Mouse (Mus musculus) heart, embryonic 12.5 days (tissue): ENCODE results near the gene Cntnap5c. TPM values are rescaled to one million over a fixed set of nuclear protein-coding genes. Genes with fewer than 3 reads are reported as not detected.
"Not testable (repeated sequence)": the region's sequence is repeated elsewhere in the genome, so short reads cannot be mapped to it uniquely, and the experiment has no call there.

ENCODE experiments used
- ATAC-seq: fragments of 200-750 bp; cut with Nextera tagmentation; 2 replicates; pipeline ENCODE4 v1.8.0; 2017; ENCODE audit warnings: moderate TSS enrichment, moderate library complexity; ENCODE audit not compliant: insufficient number of reproducible peaks, low FRiP score
- H3K27ac ChIP-seq: fragments of 300-500 bp; sonication (generic); 2 replicates; pipeline ENCODE4 v1.5.1; 2016; ENCODE audit warnings: mild to moderate bottlenecking, moderate library complexity; ENCODE audit not compliant: poor library complexity, severe bottlenecking
- H3K27me3 ChIP-seq: fragments of 300-500 bp; sonication (generic); replicated peaks from 2 replicates; pipeline ENCODE4 v1.6.1; 2016; ENCODE audit warnings: mild to moderate bottlenecking, moderate library complexity
- H3K36me3 ChIP-seq: fragments of 300-500 bp; sonication (generic); 2 replicates; pipeline ENCODE4 v1.6.1; 2016; ENCODE audit warnings: mild to moderate bottlenecking, moderate library complexity
- H3K4me1 ChIP-seq: fragments of 300-500 bp; sonication (generic); replicated peaks from 2 replicates; pipeline ENCODE4 v1.6.1; 2016; ENCODE audit warnings: mild to moderate bottlenecking
- H3K4me2 ChIP-seq: fragments of 300-500 bp; sonication (generic); 2 replicates; pipeline ENCODE4 v1.6.1; 2016; ENCODE audit warnings: mild to moderate bottlenecking, moderate library complexity
- H3K4me3 ChIP-seq: fragments of 300-500 bp; sonication (generic); 2 replicates; pipeline ENCODE4 v1.5.1; 2016; ENCODE audit warnings: mild to moderate bottlenecking
- H3K9ac ChIP-seq: fragments of 300-500 bp; sonication (generic); 2 replicates; pipeline ENCODE4 v1.6.1; 2016; ENCODE audit warnings: mild to moderate bottlenecking, moderate library complexity
- H3K9me3 ChIP-seq: fragments of 300-500 bp; sonication (generic); replicated peaks from 2 replicates; pipeline ENCODE4 v1.6.1; 2016; ENCODE audit warnings: mild to moderate bottlenecking, moderate library complexity
- WGBS: fragments of 180-500 bp; shearing (Covaris S2); methylation state at CpG from one replicate; pipeline ENCODE4 v1.1.7; 2016; 5-methylcytosine and 5-hydroxymethylcytosine counted together
- polyA plus RNA-seq: library from polyadenylated mRNA; unstranded; fragments of >200 nt; fragmentation: Nextera tagmentation; extraction: Ambion mirVana; gene quantifications from 2 replicates; pipeline ENCODE4 v1.2.1, GENCODE M21; 2016

Cntnap5c gene
- polyA plus RNA-seq, 1 experiment from 2014 or later: not detected

GRCm38 (mm10) chr17:57837090-57837971 is 68.0 kb downstream of the Cntnap5c start:
- no peak for ATAC-seq
- Histone ChIP-seq H3K36me3 (no peaks in the 10 kb centered on the region), H3K4me3 (no peak overlapping the region), H3K27me3 (no peaks in the 10 kb centered on the region), H3K4me1 (no peaks in the 10 kb centered on the region), H3K27ac (no peak overlapping the region), H3K4me2 (no peak overlapping the region), H3K9ac (no peak overlapping the region), H3K9me3 (no peaks in the 10 kb centered on the region)

DNA sequence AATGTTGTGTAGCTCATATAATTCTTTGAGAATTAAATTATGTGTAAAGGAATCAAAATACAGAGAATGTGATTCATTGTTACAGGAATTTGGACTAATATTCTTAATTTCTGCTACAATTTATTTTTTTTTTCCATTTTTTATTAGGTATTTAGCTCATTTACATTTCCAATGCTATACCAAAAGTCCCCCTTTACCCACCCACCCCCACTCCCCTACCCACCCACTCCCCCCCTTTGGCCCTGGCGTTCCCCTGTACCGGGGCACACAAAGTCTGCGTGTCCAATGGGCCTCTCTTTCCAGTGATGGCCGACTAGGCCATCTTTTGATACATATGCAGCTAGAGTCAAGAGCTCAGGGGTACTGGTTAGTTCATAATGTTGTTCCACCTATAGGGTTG is 86.4 kb downstream of the Cntnap5c start:
- H3K9ac ChIP-seq, H3K9me3 ChIP-seq, H3K4me1 ChIP-seq, H3K27me3 ChIP-seq, H3K4me3 ChIP-seq, H3K4me2 ChIP-seq, ATAC-seq, H3K36me3 ChIP-seq, H3K27ac ChIP-seq: not testable (repeated sequence)
- no CpG with 5 or more reads among the region's 4 CpGs for WGBS

DNA sequence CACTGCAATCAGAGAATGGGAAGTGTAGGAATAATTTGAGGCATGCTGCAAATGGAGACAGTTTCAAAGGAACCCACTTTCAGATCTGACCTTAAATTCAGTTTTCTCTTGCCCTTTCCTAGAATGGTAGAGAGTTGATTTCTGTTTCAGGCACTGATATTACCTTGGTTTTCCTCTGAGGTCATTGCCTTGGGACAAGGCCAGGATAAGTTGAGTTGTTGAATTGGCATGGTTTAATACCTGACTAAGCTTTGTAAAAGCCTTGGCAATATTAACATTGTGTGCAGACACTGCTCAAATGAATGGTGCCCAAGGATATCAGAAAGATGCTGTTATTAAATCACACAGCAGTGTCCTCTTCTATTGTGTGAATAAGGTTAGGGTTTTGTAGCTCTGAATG is 96.6 kb downstream of the Cntnap5c start:
- no peaks in the 10 kb centered on the region for H3K27me3 ChIP-seq
- no peak overlapping the region for H3K9ac ChIP-seq
- no peaks in the 10 kb centered on the region for H3K4me1 ChIP-seq
- H3K36me3 ChIP-seq: no peaks in the 10 kb centered on the region
- no peaks in the 10 kb centered on the region for H3K9me3 ChIP-seq
- H3K27ac ChIP-seq: no peak overlapping the region
- ATAC-seq: no peak
- no peak overlapping the region for H3K4me2 ChIP-seq
- no peak overlapping the region for H3K4me3 ChIP-seq

DNA sequence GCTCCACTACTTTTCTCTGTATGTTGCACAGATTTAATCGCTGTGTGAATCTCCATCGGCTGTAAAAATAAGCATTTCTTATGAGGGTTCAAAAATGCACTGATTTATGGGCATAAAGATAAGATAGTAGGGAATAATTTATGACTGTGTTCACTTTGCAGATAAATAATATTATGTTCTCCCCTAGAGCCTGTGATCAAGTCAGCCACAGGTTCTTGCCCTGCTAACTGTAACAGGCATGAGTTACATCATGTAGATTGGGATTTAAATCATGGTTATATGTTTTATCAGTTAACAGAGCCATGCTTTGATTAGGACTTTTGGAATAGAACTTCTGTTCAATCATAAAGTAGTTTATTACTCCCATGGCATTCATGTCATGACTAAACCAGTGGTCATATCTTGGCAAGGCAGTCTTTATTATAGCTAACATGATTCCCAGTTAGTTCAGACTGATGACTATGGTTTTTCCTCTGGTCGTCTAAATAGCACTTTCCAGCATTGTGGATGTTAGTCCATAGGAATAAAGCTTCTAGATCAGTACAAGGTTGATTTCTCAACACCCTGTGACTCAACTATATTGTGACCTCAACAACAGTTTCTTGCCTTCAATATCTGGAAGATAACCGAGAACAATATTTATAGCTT is 118.5 kb downstream of the Cntnap5c start:
- H3K4me2 ChIP-seq: no peak overlapping the region
- 66% methylated on average over 4 of the region's 4 CpGs for WGBS
- no peaks in the 10 kb centered on the region for H3K9me3 ChIP-seq
- no peaks in the 10 kb centered on the region for H3K4me1 ChIP-seq
- H3K9ac ChIP-seq: no peak overlapping the region
- H3K27me3 ChIP-seq: no peaks in the 10 kb centered on the region
- H3K36me3 ChIP-seq: no peaks in the 10 kb centered on the region
- no peak for ATAC-seq
- no peak overlapping the region for H3K27ac ChIP-seq
- no peak overlapping the region for H3K4me3 ChIP-seq

DNA sequence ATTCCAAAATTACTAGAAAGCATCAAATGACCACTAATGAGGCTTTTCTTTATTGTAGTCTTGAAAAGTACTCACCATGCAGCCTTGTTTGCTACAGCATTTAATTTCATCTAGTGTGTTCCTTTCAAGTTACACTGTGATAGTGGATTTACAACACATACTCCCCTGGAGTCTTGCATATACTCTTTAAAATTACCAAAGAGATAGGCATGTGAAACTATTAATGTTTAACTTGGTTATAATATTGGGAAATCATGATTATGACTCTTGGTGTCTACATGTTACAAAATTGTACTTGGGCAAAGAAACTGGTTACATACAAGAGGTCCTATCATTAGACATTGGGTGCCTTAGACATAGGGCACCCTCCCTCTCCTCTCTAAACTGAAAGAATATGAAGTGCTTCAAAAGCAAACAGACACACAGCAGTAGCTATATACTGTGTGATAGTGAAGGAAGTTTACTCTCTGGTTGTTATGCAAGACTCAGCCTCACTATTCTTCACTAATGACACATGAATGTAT is 142.5 kb downstream of the Cntnap5c start:
- no peaks in the 10 kb centered on the region for H3K27me3 ChIP-seq
- H3K36me3 ChIP-seq: no peaks in the 10 kb centered on the region
- no peaks in the 10 kb centered on the region for H3K9me3 ChIP-seq
- H3K27ac ChIP-seq: no peak overlapping the region
- ATAC-seq: no peak
- H3K4me3 ChIP-seq: no peak overlapping the region
- no peaks in the 10 kb centered on the region for H3K4me1 ChIP-seq
- H3K4me2 ChIP-seq: no peak overlapping the region
- no peak overlapping the region for H3K9ac ChIP-seq

GRCm38 (mm10) chr17:57984230-57984629 is 214.9 kb downstream of the Cntnap5c start:
- Histone ChIP-seq H3K27me3 (no peaks in the 10 kb centered on the region), H3K4me2 (no peak overlapping the region), H3K4me3 (no peak overlapping the region), H3K4me1 (no peaks in the 10 kb centered on the region), H3K9me3 (peaks cover 8% of the 10 kb centered on the region; the same call in 1 of the 2 replicates), H3K9ac (no peak overlapping the region), H3K36me3 (no peaks in the 10 kb centered on the region), H3K27ac (no peak overlapping the region)
- 68% methylated on average over 3 of the region's 3 CpGs for WGBS
- ATAC-seq: no peak

GRCm38 (mm10) chr17:57988420-57988819 is 219.1 kb downstream of the Cntnap5c start:
- H3K27ac ChIP-seq: no peak overlapping the region

DNA sequence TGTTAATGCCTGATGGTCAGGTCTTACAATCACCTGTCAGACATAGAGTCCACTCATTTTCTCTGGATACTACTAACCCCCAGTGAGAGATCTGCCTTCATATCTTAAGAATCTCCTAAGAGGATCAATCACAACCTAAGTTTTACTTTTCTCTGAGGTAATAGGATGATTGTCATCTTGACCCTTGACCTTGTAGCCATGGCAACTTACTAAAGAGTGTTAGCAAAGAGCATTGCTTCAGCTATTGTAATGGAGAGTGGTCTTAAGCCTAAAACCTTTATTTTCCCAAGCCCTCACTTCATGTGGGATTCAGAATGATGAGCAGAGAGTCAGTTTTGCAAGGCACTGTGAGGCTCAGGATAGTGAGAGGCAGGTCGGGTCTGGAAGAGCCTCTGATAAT is 227.1 kb downstream of the Cntnap5c start:
- no peaks in the 10 kb centered on the region for H3K4me1 ChIP-seq
- no peaks in the 10 kb centered on the region for H3K9me3 ChIP-seq
- no peak overlapping the region for H3K27ac ChIP-seq
- no peak overlapping the region for H3K9ac ChIP-seq
- H3K36me3 ChIP-seq: no peaks in the 10 kb centered on the region
- no peak overlapping the region for H3K4me2 ChIP-seq
- no peak for ATAC-seq
- 64% methylated on average over 1 of the region's 1 CpGs for WGBS
- no peak overlapping the region for H3K4me3 ChIP-seq
- no peaks in the 10 kb centered on the region for H3K27me3 ChIP-seq

More at GRCm38 (mm10) chr17:57988420-57988819, 219.1 kb downstream of the Cntnap5c start:
- WGBS: 34% methylated on average over 2 of the region's 2 CpGs
- no peaks in the 10 kb centered on the region for H3K36me3 ChIP-seq
- H3K9me3 ChIP-seq: no peaks in the 10 kb centered on the region
- H3K9ac ChIP-seq: no peak overlapping the region
- no peaks in the 10 kb centered on the region for H3K4me1 ChIP-seq
- ATAC-seq: no peak
- H3K27me3 ChIP-seq: no peaks in the 10 kb centered on the region
- H3K4me2 ChIP-seq: no peak overlapping the region
- no peak overlapping the region for H3K4me3 ChIP-seq

DNA sequence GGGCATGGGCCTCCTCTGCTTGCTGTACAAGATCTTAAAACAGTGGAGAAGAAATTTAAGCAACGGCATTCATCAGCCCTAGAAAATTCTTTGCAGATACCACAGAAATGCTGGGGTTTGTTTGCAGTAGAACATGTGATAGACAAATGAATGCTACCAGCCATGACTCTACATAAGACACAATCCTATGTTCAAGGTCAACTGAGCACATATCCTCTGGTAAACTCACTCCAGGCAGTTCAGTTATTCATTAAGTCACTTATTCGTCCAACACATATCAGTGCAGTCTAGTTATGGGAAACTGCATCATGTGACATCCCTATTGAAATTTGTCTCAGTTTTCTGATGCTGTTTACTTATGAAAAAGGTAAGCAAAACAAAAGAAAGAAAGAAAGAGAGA is 229.7 kb downstream of the Cntnap5c start:
- Histone ChIP-seq H3K9ac (no peak overlapping the region), H3K9me3 (no peaks in the 10 kb centered on the region), H3K4me3 (no peak overlapping the region), H3K27me3 (no peaks in the 10 kb centered on the region), H3K36me3 (no peaks in the 10 kb centered on the region), H3K27ac (no peak overlapping the region), H3K4me2 (no peak overlapping the region), H3K4me1 (no peaks in the 10 kb centered on the region)
- 71% methylated on average over 2 of the region's 2 CpGs for WGBS
- no peak for ATAC-seq

GRCm38 (mm10) chr17:58002845-58003244 is 233.5 kb downstream of the Cntnap5c start:
- no peak for ATAC-seq
- WGBS: 81% methylated on average over 5 of the region's 5 CpGs
- no peak overlapping the region for H3K9ac ChIP-seq

GRCm38 (mm10) chr17:58003322-58003721 is 234.0 kb downstream of the Cntnap5c start:
- no peak overlapping the region for H3K4me2 ChIP-seq
- ATAC-seq: no peak
- no peaks in the 10 kb centered on the region for H3K4me1 ChIP-seq
- no peaks in the 10 kb centered on the region for H3K27me3 ChIP-seq
- H3K4me3 ChIP-seq: no peak overlapping the region
- no peak overlapping the region for H3K9ac ChIP-seq
- no peak overlapping the region for H3K27ac ChIP-seq
- 91% methylated on average over 1 of the region's 1 CpGs for WGBS
- H3K9me3 ChIP-seq: no peaks in the 10 kb centered on the region
- no peaks in the 10 kb centered on the region for H3K36me3 ChIP-seq

More at GRCm38 (mm10) chr17:58002845-58003244, 233.5 kb downstream of the Cntnap5c start:
- no peak overlapping the region for H3K4me2 ChIP-seq
- H3K4me1 ChIP-seq: no peaks in the 10 kb centered on the region
- H3K27ac ChIP-seq: no peak overlapping the region
- no peaks in the 10 kb centered on the region for H3K27me3 ChIP-seq
- H3K4me3 ChIP-seq: no peak overlapping the region
- no peaks in the 10 kb centered on the region for H3K9me3 ChIP-seq
- H3K36me3 ChIP-seq: no peaks in the 10 kb centered on the region
